Mouse (Mus musculus): ENCODE results near the gene Ccn2.
"Not testable (repeated sequence)": the region's sequence is repeated elsewhere in the genome, so short reads cannot be mapped to it uniquely, and the experiment has no call there.

The Ccn2 gene

DNA sequence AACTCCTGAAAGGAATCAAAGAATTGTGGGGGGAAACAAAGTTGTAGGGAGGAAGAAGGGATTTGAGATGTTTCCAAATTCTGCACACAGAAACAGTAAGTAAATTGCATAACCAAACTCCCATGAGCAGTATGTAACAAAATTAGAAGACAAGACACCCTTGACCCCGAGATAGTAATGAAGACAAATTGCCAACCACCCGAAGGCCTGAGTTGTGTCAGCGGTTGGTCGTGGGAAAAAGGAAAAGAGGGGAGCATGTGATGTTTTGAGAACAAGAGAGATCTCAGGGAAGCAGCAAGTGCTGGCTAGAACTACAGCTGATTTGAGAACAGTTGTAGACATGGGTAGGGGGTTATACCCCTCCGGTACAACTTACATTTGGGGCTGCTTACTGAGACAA lies 4.6 kb downstream of the Ccn2 start:
- no peak for DNase-seq (ENCODE audit: extremely low read depth, insufficient read length, low spot score)

DNA sequence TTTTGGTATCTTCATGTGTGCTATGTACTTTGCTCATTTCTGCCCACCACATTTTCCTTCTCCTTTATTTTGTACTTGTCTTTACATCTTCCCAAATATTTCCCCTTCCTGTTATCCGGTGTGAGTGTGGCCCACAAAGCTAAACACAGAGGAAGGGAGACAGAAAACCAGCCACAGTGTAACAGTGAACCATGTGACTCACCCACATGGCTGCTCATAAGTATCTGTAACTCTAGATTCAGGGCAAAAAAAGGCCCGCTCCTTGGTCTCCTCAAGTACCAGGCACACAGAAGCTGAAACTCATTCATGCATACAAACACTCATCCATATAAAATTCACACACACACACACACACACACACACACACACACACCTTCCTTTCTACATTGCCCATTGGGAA lies 7.8 kb downstream of the Ccn2 start:
- no peak for DNase-seq (ENCODE audit: extremely low read depth, insufficient read length, low spot score)

DNA sequence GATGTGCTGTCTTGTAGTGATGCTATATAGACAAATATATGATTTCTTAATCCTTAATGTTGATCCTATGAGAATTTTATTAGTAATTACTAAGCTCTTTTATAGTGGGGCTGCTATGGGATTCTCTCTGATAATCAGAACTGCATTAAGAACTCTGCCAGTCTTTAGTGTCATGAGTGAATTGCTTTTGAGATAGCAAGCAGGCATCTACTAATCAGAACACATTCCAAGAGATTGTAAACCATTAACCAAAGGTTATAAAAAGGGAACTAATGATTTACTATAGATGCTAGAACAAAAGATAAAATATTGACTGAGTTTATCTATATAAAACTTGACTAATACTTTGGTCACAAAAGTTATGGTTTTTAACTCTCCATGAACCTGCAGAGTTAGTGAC lies 8.5 kb downstream of the Ccn2 start:
- no peak for DNase-seq (ENCODE audit: extremely low read depth, insufficient read length, low spot score)

- no peak for DNase-seq (ENCODE audit: extremely low read depth, insufficient read length, low spot score)
Observed at GRCm38 (mm10) chr10:24609146-24609545, 13.9 kb downstream of the Ccn2 start.

GRCm38 (mm10) chr10:24609766-24610165 lies 14.5 kb downstream of the Ccn2 start:
- no peak for DNase-seq (ENCODE audit: extremely low read depth, insufficient read length, low spot score)

- DNase-seq (ENCODE audit: extremely low read depth, insufficient read length, low spot score): no peak
Observed at GRCm38 (mm10) chr10:24614726-24615125, 19.5 kb downstream of the Ccn2 start.

GRCm38 (mm10) chr10:24615799-24616198 lies 20.6 kb downstream of the Ccn2 start:
- no peak for DNase-seq (ENCODE audit: extremely low read depth, insufficient read length, low spot score)

GRCm38 (mm10) chr10:24616572-24616971 lies 21.3 kb downstream of the Ccn2 start:
- DNase-seq (ENCODE audit: extremely low read depth, insufficient read length, low spot score): not testable (repeated sequence)

GRCm38 (mm10) chr10:24621572-24621971 lies 26.3 kb downstream of the Ccn2 start:
- no peak for DNase-seq (ENCODE audit: extremely low read depth, insufficient read length, low spot score)

GRCm38 (mm10) chr10:24622586-24622985 lies 27.3 kb downstream of the Ccn2 start:
- peak; percentile 41 for DNase-seq (ENCODE audit: extremely low read depth, insufficient read length, low spot score)

DNA sequence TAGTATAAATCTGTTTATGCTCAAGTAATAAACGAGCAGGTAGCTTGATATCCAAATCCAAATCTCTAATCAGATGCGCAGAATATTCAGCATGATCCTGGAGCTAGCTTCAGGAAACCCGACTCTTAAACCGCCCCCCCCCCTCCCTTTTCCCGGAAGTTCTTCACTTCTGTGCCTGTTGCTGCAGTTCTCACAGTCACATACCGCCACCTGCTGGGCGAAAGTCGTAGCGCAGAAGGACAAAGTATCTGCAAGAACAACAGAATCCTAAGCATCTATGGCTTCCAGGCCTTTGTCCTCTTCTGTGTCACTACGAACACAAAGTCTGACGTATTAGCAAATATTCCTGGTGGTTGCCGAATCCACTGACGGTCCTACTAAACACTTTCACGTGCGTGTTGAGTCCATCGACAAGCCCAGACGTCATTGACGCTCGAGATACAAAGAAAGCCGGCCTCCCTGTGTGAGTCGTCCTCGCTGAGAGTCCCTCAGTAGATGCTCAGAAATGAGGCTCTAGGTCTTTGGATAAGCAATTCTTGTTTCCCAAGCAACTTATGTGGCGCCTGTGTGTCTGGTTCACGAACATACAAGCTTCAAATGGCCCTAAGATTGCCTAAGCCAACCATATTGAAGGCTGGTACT lies 29.9 kb downstream of the Ccn2 start:
- DNase-seq (ENCODE audit: extremely low read depth, insufficient read length, low spot score): peak; percentile 44

DNA sequence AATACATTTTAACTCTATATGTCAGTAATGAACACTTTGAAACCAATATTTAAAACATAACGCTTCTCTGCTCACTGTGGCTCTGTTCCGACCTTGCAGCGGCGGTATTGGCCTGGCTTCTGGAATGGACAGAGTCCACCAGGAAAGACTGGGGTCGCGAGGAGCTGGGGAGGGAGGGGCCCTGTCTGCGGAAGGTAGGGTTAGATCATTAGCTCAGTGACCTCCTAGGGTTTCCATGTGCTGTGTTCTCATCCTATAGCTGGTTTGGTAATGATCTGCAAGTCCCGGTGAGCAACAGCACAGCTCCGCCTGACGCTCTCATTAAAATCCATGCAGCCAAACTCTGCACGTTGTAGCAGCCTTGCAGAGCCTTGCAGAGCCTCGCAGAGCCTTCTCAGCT lies 32.0 kb downstream of the Ccn2 start:
- no peak for DNase-seq (ENCODE audit: extremely low read depth, insufficient read length, low spot score)

DNA sequence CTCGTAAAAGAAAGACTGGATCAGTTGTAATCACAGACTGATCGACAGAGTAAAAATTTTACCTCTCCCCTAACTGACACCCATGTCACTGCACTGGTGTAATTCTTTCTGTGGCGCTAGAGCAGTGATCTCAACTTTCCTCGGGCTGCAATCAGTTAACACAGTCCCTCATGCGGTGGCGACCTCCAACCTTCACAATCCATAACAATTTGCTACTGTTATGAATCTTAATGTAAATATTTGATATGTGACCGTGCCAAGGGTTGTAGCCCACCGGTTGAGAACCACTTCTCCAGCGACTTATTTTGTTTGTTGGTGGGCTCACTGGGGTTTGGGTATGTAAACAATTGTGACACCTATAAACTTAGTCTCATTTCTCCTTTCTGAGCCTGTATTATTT lies 33.2 kb downstream of the Ccn2 start:
- DNase-seq (ENCODE audit: extremely low read depth, insufficient read length, low spot score): no peak

GRCm38 (mm10) chr10:24629086-24629720 lies 34.0 kb downstream of the Ccn2 start:
- no peak for DNase-seq (ENCODE audit: extremely low read depth, insufficient read length, low spot score)

DNA sequence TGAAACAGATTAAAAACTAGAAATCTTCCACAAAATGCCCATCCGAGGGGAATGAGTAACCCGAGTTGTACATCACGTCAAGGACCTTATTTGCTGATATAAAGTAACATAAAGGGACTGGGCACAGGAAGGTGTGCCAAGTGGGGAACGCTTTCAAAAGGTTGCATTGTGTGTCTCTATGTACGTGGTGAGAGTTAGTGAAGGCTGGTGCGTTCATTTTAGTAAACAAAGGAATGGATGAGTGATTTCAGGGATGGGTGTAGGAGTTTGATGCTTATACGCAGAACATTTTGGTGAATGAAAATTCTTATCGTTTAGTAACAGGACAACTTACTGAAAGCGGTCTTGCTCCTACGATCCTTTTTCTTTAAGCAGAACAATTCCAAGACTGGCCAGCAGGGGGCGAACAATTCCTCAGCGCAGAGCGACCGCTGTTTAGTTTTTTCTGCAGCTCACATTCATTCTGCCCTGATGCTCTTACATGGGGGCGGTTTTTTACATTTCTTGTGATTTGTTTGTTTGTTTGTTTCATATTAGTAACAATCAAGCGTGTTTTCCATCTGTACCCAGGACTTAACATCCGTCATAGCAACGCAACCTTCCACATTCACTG lies 35.3 kb downstream of the Ccn2 start:
- no peak for DNase-seq (ENCODE audit: extremely low read depth, insufficient read length, low spot score)

GRCm38 (mm10) chr10:24631122-24631521 lies 35.9 kb downstream of the Ccn2 start:
- DNase-seq (ENCODE audit: extremely low read depth, insufficient read length, low spot score): no peak

- DNase-seq (ENCODE audit: extremely low read depth, insufficient read length, low spot score): no peak
Observed at GRCm38 (mm10) chr10:24634288-24634687, 39.0 kb downstream of the Ccn2 start.

- DNase-seq (ENCODE audit: extremely low read depth, insufficient read length, low spot score): no peak
Observed at GRCm38 (mm10) chr10:24635331-24635815, 40.1 kb downstream of the Ccn2 start.

GRCm38 (mm10) chr10:24635884-24636283 lies 40.6 kb downstream of the Ccn2 start:
- no peak for DNase-seq (ENCODE audit: extremely low read depth, insufficient read length, low spot score)

- DNase-seq (ENCODE audit: extremely low read depth, insufficient read length, low spot score): no peak
Observed at GRCm38 (mm10) chr10:24636986-24637385, 41.7 kb downstream of the Ccn2 start.

- DNase-seq (ENCODE audit: extremely low read depth, insufficient read length, low spot score): no peak
Observed at GRCm38 (mm10) chr10:24638306-24639070, 43.2 kb downstream of the Ccn2 start.

Measured in 3134 (cell line).